Mouse (Mus musculus) CD8-positive naive resting alpha-beta T cell, adult 2 months (primary cell): ENCODE results near the gene Pate2.

ENCODE experiments used
- DNase-seq, 2 experiments: peaks; one replicate each; pipeline ENCODE4 v3.0.0; 2022; ENCODE audit warnings: low read depth in 2 of 2, low spot score in 2 of 2

Gene Pate2

GRCm38 (mm10) chr9:35569571-35570534, at the start of gene Pate2, which contains the start of gene Hyls1:
TSS of gene Pate2 (plus strand) at chr9:35570284.
TSS of gene Hyls1 (minus strand) at chr9:35570398.
- peak; percentile 83 to 87 for DNase-seq

DNA sequence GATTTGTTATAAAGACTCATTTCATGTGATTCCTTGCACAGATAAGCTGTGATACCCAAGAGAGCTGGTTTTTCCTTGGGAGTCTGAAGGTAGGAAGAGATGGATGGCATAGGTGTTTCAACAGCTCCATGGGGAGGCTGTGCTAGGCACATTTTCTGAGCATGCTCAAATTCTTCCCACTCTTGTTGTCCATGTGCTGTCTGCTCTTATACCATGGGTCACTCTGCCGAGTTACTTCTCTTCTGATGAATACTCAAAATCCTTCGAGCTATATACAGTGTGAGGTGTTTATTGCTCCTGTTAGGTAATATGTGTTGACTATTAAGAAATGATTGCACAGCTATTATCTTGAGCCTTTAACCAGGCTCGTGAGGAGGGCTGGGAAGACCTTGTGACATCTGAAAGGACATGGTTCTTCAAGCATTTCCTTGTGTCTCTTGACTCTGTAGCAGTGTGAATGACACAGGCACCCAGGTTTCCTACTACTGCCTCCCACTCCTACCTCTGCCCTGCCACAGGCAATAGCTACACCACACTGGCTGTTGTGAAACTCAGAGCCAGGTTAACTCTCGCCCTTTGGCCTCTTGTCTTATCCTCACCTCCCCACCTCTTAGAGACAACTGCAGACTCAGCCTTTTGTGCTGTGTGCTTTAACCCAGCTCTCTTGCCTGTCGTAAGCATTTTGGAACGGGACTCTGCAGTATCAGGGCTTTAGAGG, 49.3 kb upstream of the Pate2 start:
- DNase-seq, result no peak

DNA sequence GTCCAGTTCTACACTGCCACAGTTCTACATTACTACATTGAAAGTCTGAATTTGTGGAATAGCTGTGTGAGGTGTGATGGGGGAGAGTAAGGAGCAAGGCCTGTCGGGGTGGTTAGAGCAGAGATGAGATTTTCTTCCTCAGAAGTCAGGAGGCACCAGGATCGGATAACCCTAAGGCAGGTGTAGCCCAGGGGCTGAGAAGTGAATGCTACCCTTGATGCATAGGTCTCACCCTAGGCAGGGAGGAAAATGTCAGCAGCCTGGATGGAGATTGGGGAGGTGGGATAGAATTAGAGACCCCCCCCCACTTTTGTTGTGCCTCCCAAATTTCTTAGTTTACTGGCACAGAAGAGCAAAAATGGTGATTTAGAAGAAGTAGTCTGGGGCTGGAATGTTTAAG, 47.8 kb upstream of the Pate2 start:
- no peak for DNase-seq

DNA sequence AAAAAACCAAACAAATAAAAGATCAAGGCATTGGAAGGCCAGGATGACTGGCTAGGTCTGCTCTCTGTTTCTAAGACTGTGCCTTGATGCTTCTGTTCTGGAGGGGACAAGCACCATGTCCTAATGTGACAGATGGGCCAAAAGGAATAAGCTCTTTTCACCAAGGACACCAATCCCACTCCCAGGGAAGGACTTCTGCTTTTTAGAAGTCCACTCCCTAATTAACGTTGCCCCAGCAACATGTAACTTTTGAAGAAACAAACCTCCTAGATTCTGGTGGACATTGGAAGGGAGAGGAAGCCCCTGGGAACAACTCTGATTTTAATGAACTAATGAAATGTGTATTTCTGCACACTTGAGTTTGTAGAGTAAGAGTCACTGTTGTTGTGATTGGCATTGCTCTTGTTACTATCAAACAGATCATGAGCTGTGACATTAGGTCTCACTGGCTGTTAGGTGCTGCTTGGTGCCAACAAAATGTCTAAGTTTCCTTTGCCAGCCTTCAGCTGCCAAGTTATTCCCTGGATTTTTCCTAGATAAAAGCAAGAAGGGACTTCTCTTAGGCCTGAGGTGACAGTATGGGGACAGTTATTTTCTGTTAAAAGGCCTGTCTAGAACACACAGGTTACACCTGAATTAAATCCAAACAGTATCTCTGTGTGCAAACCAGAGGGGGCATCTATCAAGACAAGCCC, 47.1 kb upstream of the Pate2 start:
- no peak for DNase-seq

- no peak for DNase-seq
Measured at GRCm38 (mm10) chr9:35523541-35523940, 46.5 kb upstream of the Pate2 start.

DNA sequence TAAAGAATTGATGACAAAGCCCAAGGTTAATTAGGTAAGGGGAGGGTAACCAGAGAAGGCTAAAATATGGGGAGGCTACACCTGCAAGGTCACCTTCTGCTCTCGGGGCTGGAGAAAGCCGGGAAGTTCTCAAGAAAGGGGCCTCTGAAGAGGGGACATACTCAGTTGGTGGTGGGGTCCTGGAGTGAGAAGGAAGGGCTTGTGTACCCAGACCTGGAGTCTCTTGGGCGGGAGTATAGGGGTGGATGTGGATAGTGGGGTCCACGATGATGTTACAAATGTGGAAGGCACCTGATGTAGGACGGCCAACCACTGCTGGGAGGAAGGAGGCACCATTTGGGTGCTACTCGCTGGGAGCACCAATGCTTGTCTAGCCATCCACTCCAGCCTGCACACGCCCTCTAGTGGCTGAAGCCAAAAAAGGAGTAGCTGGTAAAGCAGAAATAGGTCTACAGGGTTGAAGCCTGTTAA, 46.1 kb upstream of the Pate2 start:
- peak; percentile 46 to 50 for DNase-seq

DNA sequence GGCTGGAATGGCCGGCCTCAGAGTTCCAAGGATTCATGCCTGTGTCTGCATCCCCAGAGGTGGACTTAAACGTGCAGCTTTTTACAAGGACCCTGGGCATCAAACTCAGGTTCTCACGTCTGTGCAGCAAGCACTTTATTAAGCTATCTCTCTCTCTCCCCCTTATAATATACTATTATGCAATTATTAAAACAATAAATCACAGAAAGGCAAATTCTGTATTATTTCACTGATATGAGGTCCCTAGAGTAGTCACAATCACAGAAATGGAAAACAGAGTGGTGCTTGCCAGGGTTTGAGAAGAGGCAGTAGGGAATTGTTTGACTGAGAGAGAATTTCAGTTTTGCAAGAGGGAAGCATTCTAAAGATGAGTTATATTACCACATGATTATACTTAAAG, 40.9 kb upstream of the Pate2 start:
- DNase-seq, result no peak

DNA sequence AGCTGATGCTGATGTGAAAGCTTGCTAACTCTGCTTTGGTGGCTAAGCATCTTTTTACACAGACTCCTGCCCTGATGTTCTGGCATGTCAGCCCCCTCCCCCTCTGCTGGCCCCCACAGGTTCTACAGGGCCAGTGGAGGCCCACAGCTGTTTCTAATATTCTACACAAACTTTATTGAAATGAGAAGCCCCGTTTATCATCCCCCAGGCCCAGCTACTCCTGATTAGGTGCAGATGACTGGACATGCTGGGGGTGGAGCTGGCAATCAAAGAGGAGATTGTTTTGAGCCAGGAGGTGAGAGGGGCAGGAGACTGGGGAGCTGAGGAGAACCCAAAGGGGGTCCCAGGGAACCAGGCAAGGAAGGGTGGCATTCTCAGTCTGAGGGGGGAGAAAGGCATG, 40.3 kb upstream of the Pate2 start:
- DNase-seq, result no peak

- no peak for DNase-seq
Measured at GRCm38 (mm10) chr9:35533266-35533665, 36.8 kb upstream of the Pate2 start.

DNA sequence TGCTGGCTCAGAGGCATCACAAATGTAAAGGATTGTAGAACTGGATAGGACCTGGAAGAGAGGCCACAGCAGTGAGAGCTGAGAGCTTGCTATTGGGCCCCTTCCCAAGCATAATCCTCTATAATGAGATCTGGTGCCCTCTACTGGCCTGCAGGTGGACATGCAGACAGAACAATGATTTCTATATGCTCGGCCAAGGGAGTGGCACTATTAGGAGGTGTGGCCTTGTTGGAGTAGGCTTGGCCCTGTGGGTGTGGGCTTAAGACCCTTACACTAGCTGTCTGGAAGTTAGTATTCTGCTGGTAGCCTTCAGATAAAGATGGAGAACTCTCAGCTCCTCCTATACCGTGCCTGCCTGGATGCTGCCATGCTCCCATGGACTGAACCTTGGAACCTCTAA, 35.0 kb upstream of the Pate2 start:
- DNase-seq, result peak; percentile 22 to 45

DNA sequence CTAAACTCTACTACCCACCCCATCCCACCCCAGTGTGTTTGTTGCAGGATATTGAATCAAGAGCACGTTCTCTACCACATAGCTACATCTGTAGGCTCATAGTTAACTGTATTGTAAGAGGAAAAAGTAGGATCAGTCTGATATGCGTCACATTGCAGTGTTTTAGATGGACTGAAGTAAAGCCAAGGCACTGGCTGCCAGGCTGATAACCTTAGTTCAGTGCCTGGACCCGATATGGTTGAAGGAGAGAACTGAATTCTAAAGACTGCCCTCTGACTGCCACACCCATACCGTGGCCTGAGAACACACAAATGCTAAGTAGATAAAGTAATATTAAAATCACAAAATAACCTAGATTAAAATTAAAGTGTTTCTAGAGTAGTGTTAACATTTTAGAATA, 34.2 kb upstream of the Pate2 start:
- DNase-seq, result no peak

DNA sequence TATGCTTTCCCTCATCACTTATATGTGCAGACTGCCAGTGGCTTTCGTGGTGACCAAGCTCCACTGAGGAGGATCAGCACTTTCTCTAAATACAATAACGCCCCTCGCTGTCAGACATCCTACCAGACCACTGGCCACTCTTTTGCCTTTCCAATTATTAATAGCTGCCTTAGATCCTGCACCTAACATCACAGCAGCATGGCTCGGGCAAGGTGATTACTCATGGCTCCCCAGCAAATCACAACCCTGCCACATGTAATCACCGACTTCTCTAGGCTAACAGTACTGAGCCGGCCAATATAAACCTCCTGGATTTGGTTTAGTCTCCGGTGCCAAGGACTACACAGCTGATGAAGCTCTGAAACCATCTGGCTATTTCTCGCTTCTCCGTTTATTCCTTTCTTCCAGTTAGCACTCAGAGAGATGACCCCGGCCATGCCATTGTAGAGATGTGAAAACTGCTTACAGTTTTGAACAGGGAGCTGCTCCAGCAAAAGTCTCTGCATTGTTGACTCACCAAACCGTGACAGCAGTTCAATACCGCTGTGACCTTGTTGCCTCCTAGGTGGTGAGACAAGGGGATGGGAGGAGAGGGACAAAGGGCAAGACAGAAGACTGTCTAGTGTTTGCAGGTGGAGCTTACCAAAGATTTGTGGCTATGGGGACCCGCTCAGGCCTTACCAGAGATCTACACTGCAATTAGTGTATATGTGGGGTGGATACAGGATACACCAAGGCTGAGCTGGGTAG, 30.9 kb upstream of the Pate2 start:
- DNase-seq, result no peak

GRCm38 (mm10) chr9:35541024-35541423, 29.1 kb upstream of the Pate2 start:
- DNase-seq, result no peak

DNA sequence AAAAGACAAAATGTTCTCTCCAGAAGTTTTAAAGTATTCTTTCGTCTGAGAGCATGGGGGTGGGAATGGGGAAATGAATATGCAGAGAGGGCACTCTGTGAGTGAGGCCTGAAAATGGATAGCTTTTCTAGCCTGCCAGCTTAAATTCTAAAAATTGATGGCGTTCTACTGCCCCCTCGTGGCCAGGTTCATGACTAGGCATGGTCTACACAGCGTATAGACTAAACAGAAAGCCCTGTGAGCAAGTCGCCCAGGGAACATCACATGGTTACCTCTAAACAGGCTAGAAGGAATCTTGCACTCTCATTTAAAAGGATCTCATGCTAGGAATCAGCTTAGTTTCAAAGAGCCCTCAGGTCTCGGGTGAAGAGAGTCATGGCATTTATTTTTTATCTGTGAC, 28.6 kb upstream of the Pate2 start:
- DNase-seq, result peak; percentile 67 to 81

DNA sequence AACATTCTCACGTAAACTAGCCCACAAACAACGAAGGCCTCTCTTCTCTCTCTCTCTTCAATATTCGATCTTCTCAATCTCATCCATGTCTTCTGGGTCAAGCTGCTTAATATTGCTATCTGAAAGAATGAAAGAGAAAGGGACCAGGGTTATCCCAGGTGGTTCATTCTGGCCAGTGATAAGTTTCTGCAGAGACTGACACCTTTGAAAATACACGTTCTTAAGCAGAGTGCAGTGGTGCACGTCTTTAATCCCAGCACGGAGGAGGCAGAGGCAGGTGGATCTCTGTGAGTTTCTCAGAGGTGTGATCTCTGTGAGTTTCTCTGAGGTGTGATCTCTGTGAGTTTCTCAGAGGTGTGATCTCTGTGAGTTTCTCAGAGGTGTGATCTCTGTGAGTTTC, 28.1 kb upstream of the Pate2 start:
- no peak for DNase-seq

GRCm38 (mm10) chr9:35543099-35543860, 26.8 kb upstream of the Pate2 start:
- no peak for DNase-seq

GRCm38 (mm10) chr9:35544666-35545065, 25.4 kb upstream of the Pate2 start:
- no peak for DNase-seq

DNA sequence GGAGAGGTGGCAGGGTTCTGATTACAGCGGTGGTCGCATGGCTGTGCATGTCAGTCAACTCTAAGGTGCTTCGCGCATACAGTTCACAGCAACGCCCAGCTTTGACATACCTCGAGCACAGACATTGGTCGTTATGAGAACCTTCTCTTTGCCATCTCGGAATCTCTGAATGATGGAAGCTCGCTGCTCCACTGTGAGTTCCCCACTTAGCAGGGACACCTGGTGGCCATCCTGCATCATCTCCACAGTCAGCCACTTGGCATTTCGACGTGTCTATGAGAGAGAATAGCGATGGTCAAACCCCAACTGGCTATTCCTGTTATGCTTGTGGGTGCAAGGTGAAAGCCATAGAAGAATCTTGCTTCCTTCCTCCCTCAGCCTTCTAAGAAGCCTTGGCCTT, 24.4 kb upstream of the Pate2 start:
- no peak for DNase-seq

DNA sequence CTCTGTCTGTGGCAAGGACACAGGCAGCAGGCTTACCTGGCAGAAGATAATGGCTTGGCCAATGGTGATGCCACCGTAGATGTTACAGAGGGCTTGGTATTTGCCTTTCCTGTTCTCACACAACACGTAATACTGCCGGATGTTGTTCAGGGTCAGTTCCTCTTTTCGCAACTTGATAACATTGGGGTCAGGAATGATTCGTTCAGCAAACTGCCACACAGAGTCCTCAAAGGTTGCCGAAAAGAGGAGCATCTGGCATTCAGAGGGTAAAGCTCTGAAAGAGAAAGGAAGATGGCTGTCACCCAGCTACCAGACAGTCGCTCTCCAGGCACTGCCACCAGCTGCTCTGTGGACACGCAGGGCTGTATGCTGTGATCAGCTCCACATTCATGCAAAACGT, 23.3 kb upstream of the Pate2 start:
- no peak for DNase-seq

DNA sequence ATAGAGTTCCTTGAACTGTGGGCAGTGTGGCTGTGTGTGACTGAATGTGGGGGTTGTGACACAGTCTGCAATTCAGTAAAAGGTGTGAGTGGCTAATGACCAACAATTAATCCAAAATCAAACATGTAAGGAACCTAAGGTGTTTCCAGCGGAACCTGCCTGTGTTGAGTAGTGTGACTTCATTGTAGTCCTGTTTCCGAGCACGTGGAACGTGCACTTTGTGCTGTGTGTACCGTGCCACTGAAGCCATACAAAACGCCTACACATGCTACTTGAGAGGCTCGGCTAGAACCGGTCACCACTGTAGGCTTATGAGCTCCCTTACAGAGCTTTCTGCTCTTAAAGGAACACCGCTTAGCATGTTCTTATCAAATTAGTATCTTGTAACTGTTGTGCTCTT, 21.6 kb upstream of the Pate2 start:
- DNase-seq, result no peak
